Mouse (Mus musculus) embryonic facial prominence, embryonic 12.5 days (tissue): ENCODE data around the gene Tfpt. TPM values are rescaled to one million over a fixed set of nuclear protein-coding genes. Genes with fewer than 3 reads are reported as not detected.

Source experiments
- ATAC-seq: fragments of 200-750 bp; cut with Nextera tagmentation; 2 replicates; pipeline ENCODE4 v1.8.0; 2017; ENCODE audit not compliant: insufficient number of reproducible peaks, insufficient read depth, low FRiP score, low TSS enrichment
- H3K27ac ChIP-seq: fragments of 300-500 bp; sonication (generic); 2 replicates; pipeline ENCODE4 v1.5.1; 2016; ENCODE audit warnings: mild to moderate bottlenecking
- H3K27me3 ChIP-seq: fragments of 300-500 bp; sonication (generic); 2 replicates; pipeline ENCODE4 v1.6.1; 2016; ENCODE audit warnings: mild to moderate bottlenecking, moderate library complexity
- H3K36me3 ChIP-seq: fragments of 300-500 bp; sonication (generic); 2 replicates; pipeline ENCODE4 v1.6.1; 2016; ENCODE audit warnings: mild to moderate bottlenecking
- H3K4me1 ChIP-seq: fragments of 300-500 bp; sonication (generic); 2 replicates; pipeline ENCODE4 v1.6.1; 2016
- H3K4me2 ChIP-seq: fragments of 300-500 bp; sonication (generic); replicated peaks from 2 replicates; pipeline ENCODE4 v1.6.1; 2016; ENCODE audit warnings: mild to moderate bottlenecking, moderate library complexity
- H3K4me3 ChIP-seq: fragments of 300-500 bp; sonication (generic); 2 replicates; pipeline ENCODE4 v1.5.1; 2016; ENCODE audit warnings: mild to moderate bottlenecking
- H3K9ac ChIP-seq: fragments of 300-500 bp; sonication (generic); 2 replicates; pipeline ENCODE4 v1.6.1; 2016; ENCODE audit warnings: mild to moderate bottlenecking, moderate library complexity
- H3K9me3 ChIP-seq: fragments of 300-500 bp; sonication (generic); 2 replicates; pipeline ENCODE4 v1.6.1; 2016; ENCODE audit warnings: mild to moderate bottlenecking, moderate library complexity
- WGBS: fragments of 180-500 bp; shearing (Covaris S2); methylation state at CpG from one replicate; pipeline ENCODE4 v1.1.7; 2016; 5-methylcytosine and 5-hydroxymethylcytosine counted together
- polyA plus RNA-seq: library from polyadenylated mRNA; unstranded; fragments of >200 nt; fragmentation: Nextera tagmentation; extraction: Ambion mirVana; gene quantifications from 2 replicates; pipeline ENCODE4 v1.2.1, GENCODE M21; 2016

Tfpt gene
- polyA plus RNA-seq: 38.0 and 38.8 TPM in 2 replicates

DNA sequence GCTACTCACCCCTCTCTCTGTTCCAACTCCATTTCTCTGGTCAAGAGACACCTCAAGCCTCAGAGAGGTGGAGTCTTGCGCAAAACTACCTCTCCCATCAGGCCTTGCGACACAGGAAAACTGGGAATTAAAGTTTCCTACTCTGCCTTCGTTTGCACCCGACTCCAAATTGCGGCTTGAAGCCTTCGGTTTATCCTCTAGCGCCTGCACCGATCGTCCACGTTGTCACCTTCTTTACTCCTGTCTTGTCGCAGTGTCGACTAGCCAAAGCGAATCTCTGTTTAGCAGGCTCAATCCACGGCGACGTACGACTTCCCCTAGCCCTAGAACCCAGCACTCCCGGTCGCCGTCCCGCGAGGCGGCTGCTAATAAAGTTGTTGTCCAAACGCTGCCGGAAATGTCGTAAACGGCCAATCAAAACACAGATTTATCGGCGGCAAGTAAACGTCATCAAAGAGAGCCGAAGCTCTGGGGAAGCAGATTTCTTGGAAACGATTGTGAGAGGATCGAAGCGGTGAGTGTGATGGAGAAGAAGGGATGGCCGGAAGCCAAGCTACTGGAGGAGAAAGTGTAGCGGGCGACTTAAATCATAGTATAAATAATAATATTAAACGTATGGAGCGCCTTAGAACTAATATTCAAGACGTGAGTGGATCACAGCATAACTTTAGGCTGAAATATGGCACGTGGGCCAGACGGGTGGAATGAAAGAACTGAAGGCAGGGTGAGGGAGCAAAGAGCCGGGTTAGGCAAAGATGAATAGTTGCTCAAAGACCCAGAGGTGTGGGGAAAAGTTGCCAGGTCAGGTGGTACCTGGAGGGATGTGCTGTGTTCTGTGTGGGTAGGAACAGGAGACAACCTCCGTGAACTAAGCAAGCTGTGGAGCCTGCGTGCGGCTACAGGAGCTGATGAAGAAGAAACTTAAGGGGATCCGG, at the start of gene Tfpt, which contains the start of gene Prpf31:
Gene Tfpt (minus strand): TSS at position 387 of the 935 bp plus-strand sequence.
Gene Prpf31 (plus strand): TSS at position 443 of the 935 bp plus-strand sequence.
- H3K27ac ChIP-seq: peak within 1 kb of the TSS; percentile 38; the same call in 1 of the 2 replicates
- H3K9ac ChIP-seq: peak within 1 kb of the TSS; percentile 78
- peaks cover 26% of the 10 kb centered on the region for H3K36me3 ChIP-seq
- ATAC-seq: peak; percentile 86
- no peaks in the 10 kb centered on the region for H3K9me3 ChIP-seq
- H3K27me3 ChIP-seq: no peaks in the 10 kb centered on the region
- peaks cover 21% of the 10 kb centered on the region for H3K4me1 ChIP-seq
- H3K4me3 ChIP-seq: peak within 1 kb of the TSS; percentile 73
- WGBS: 1% methylated on average over 47 of the region's 47 CpGs
- H3K4me2 ChIP-seq: peak within 1 kb of the TSS; percentile 93

DNA sequence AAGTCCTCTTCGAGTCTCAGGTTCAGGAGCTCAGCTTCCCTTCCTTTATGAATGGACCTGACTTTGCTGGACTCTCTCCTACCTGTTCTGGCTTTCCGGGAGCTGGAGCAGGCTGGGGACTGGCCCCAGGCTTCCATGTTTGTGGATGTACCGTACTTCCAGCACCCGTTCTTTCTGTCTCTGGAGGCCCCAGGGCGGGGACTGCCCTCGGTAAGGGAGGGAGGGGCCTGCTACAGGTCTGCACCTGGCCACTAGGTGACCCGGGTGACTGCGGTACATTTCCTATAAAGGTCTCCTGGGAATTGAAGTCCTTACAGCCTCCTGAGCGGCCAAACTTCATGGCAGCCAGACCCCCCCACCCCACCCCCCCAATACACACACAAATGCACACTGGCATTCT, 47.6 kb upstream of the Tfpt start, which contains the start of gene Tmc4:
Gene Tmc4 (minus strand): TSS at position 212 of the 400 bp plus-strand sequence.
- Histone ChIP-seq H3K27ac (no peak within 1 kb of the TSS), H3K4me2 (no peak within 1 kb of the TSS; the same call in 1 of the 2 replicates)
- WGBS: 50% methylated on average over 9 of the region's 9 CpGs

DNA sequence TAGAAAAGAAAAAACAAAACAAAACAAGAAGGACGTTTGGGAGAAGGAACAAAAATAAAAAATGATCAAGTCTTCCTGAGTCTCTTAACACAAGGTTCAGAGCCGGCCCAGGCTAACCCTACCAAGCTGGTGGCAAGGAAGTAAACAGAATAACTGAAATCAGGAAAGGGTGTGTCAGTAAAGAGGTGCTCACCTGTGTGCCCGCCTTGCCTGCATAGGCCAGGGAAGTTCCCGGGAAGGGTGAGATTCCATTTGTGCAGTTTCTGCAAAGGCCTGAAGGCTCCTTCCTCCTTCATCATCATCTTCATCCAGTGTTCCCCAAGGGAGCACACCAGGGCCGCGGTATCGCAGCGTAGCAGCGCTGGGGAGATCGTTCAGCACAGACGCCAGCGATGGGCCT, 46.6 kb upstream of the Tfpt start:
- no peak overlapping the region for H3K4me3 ChIP-seq

More for the DNA sequence above, 47.6 kb upstream of the Tfpt start, which contains the start of gene Tmc4:
- H3K4me1 ChIP-seq: no peaks in the 10 kb centered on the region
- peaks cover 14% of the 10 kb centered on the region for H3K36me3 ChIP-seq
- H3K4me3 ChIP-seq: no peak within 1 kb of the TSS
- H3K9ac ChIP-seq: no peak within 1 kb of the TSS
- H3K27me3 ChIP-seq: no peaks in the 10 kb centered on the region
- ATAC-seq: no peak
- no peaks in the 10 kb centered on the region for H3K9me3 ChIP-seq

GRCm38 (mm10) chr7:3675228-3675548, 45.5 kb upstream of the Tfpt start:
- no peak overlapping the region for H3K4me3 ChIP-seq
- no peaks in the 10 kb centered on the region for H3K27me3 ChIP-seq
- no peak for ATAC-seq
- H3K9me3 ChIP-seq: no peaks in the 10 kb centered on the region
- H3K36me3 ChIP-seq: peaks cover 10% of the 10 kb centered on the region
- no peak overlapping the region for H3K27ac ChIP-seq
- WGBS: 64% methylated on average over 3 of the region's 3 CpGs
- no peak overlapping the region for H3K4me2 ChIP-seq
- H3K4me1 ChIP-seq: no peaks in the 10 kb centered on the region
- H3K9ac ChIP-seq: no peak overlapping the region

More for the DNA sequence above, 46.6 kb upstream of the Tfpt start:
- peaks cover 14% of the 10 kb centered on the region for H3K36me3 ChIP-seq
- H3K27me3 ChIP-seq: no peaks in the 10 kb centered on the region
- H3K9ac ChIP-seq: no peak overlapping the region
- H3K4me2 ChIP-seq: no peak overlapping the region; the same call in 1 of the 2 replicates
- H3K4me1 ChIP-seq: no peaks in the 10 kb centered on the region
- ATAC-seq: no peak
- no peaks in the 10 kb centered on the region for H3K9me3 ChIP-seq
- 87% methylated on average over 12 of the region's 12 CpGs for WGBS
- H3K27ac ChIP-seq: no peak overlapping the region

DNA sequence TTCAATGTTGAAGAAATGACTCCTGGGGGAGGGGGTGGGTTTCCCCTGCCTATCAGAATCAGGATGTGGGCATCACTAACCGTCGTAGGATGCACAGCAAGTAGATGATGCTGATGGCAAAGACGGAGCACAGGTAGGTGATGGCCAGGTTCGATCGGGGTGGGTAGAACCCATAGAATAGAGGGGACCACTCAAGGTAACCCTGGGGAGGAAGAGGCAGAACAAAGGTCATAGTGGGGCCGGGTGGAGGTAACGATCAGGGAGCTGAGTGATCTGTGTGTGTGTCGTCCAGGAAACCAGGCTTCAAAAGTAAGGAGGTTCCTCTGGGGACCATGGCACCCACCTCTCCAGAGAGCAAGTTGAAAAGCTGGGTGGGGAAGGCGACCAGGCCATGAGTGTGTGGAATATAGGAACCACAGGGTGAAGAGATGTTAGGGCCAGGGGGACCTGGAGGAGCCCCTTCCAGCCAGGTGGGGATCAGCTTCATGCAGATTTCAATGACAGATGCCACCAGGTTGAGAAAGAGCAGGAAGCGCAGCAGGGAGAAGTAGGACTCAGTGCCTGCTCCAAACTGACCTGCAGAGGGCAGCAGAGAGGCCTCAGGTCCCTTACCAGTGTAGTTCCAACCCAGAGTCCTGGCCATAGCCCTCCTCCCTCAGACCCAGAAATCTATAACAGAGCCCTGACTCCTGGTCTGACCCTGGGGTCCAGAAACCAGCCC, 44.9 kb upstream of the Tfpt start:
- Histone ChIP-seq H3K9me3 (no peaks in the 10 kb centered on the region), H3K4me3 (no peak overlapping the region), H3K27me3 (no peaks in the 10 kb centered on the region), H3K4me2 (no peak overlapping the region), H3K36me3 (peaks cover 8% of the 10 kb centered on the region), H3K27ac (no peak overlapping the region), H3K9ac (no peak overlapping the region), H3K4me1 (no peaks in the 10 kb centered on the region)
- WGBS: 74% methylated on average over 10 of the region's 10 CpGs
- peak; percentile 68; the same call in 1 of the 2 replicates for ATAC-seq

- Histone ChIP-seq H3K9me3 (no peaks in the 10 kb centered on the region), H3K4me1 (peaks cover 11% of the 10 kb centered on the region), H3K27ac (no peak overlapping the region), H3K4me3 (no peak overlapping the region), H3K9ac (no peak overlapping the region), H3K36me3 (peaks cover 13% of the 10 kb centered on the region), H3K27me3 (no peaks in the 10 kb centered on the region), H3K4me2 (peak overlapping the region; percentile 15; the same call in 1 of the 2 replicates)
- 19% methylated on average over 14 of the region's 14 CpGs for WGBS
- no peak for ATAC-seq
These were observed 37.2 kb upstream of the Tfpt start for GRCm38 (mm10) chr7:3666921-3667391.

- Histone ChIP-seq H3K4me2 (peak within 1 kb of the TSS; percentile 73), H3K27ac (peak within 1 kb of the TSS; percentile 88), H3K36me3 (peaks cover 26% of the 10 kb centered on the region), H3K4me1 (peaks cover 11% of the 10 kb centered on the region), H3K27me3 (no peaks in the 10 kb centered on the region), H3K9me3 (no peaks in the 10 kb centered on the region), H3K9ac (peak within 1 kb of the TSS; percentile 79), H3K4me3 (peak within 1 kb of the TSS; percentile 72)
- ATAC-seq: peak; percentile 97
- WGBS: 4% methylated on average over 45 of the region's 45 CpGs
These were observed 35.7 kb upstream of the Tfpt start, which contains the start of gene Leng1 for GRCm38 (mm10) chr7:3665215-3666114. TSS of gene Leng1 (minus strand) at chr7:3665840.

GRCm38 (mm10) chr7:3664524-3665214, 34.9 kb upstream of the Tfpt start:
- H3K9ac ChIP-seq: peak overlapping the region; percentile 79
- H3K27me3 ChIP-seq: no peaks in the 10 kb centered on the region
- H3K9me3 ChIP-seq: no peaks in the 10 kb centered on the region
- peaks cover 11% of the 10 kb centered on the region for H3K4me1 ChIP-seq
- peaks cover 34% of the 10 kb centered on the region for H3K36me3 ChIP-seq
- peak overlapping the region; percentile 88 for H3K27ac ChIP-seq
- H3K4me3 ChIP-seq: peak overlapping the region; percentile 72
- H3K4me2 ChIP-seq: peak overlapping the region; percentile 73
- ATAC-seq: peak; percentile 11; the same call in 1 of the 2 replicates
- WGBS: 35% methylated on average over 15 of the region's 15 CpGs

GRCm38 (mm10) chr7:3658578-3658977, 28.8 kb upstream of the Tfpt start:
- H3K9ac ChIP-seq: no peak overlapping the region
- H3K9me3 ChIP-seq: no peaks in the 10 kb centered on the region
- ATAC-seq: no peak
- no peak overlapping the region for H3K4me3 ChIP-seq
- 97% methylated on average over 14 of the region's 14 CpGs for WGBS
- H3K4me1 ChIP-seq: peaks cover 2% of the 10 kb centered on the region
- H3K4me2 ChIP-seq: no peak overlapping the region
- H3K36me3 ChIP-seq: peaks cover 95% of the 10 kb centered on the region
- no peak overlapping the region for H3K27ac ChIP-seq
- H3K27me3 ChIP-seq: no peaks in the 10 kb centered on the region

- no peak overlapping the region for H3K4me3 ChIP-seq
- 88% methylated on average over 4 of the region's 4 CpGs for WGBS
- H3K4me2 ChIP-seq: no peak overlapping the region
- peaks cover 98% of the 10 kb centered on the region for H3K36me3 ChIP-seq
- no peak overlapping the region for H3K27ac ChIP-seq
- no peaks in the 10 kb centered on the region for H3K27me3 ChIP-seq
- no peaks in the 10 kb centered on the region for H3K9me3 ChIP-seq
- H3K9ac ChIP-seq: no peak overlapping the region
- ATAC-seq: no peak
- no peaks in the 10 kb centered on the region for H3K4me1 ChIP-seq
These were observed 27.2 kb upstream of the Tfpt start for GRCm38 (mm10) chr7:3656966-3657365.
